Mouse (Mus musculus) CH12.LX (cell line): ENCODE data around the gene Naa38.
A peak's percentile ranks its signal among the peaks of the same experiment; 100 is the strongest.

Source experiments
- CTCF ChIP-seq, 2 experiments: IDR thresholded peaks in 1 of 2; conservative IDR thresholded peaks in 1 of 2; 2 replicates each; pipeline ENCODE4 v1.5.1; 2011 to 2012; ENCODE audit warnings: low read depth in 2 of 2, low read length in 2 of 2, improper control_type of control experiment in 1 of 2, inconsistent platforms in 1 of 2, mild to moderate bottlenecking in 1 of 2, moderate library complexity in 1 of 2
- MAZ ChIP-seq: IDR thresholded peaks from 2 replicates; pipeline ENCODE4 v1.6.1; 2012; ENCODE audit warnings: low read depth, mild to moderate bottlenecking, inconsistent platforms, low read length, improper control_type of control experiment, moderate library complexity
- UBTF ChIP-seq: IDR thresholded peaks from 2 replicates; pipeline ENCODE4 v1.6.1; 2012; ENCODE audit warnings: low read depth, mild to moderate bottlenecking, inconsistent platforms, low read length, improper control_type of control experiment, moderate library complexity

DNA sequence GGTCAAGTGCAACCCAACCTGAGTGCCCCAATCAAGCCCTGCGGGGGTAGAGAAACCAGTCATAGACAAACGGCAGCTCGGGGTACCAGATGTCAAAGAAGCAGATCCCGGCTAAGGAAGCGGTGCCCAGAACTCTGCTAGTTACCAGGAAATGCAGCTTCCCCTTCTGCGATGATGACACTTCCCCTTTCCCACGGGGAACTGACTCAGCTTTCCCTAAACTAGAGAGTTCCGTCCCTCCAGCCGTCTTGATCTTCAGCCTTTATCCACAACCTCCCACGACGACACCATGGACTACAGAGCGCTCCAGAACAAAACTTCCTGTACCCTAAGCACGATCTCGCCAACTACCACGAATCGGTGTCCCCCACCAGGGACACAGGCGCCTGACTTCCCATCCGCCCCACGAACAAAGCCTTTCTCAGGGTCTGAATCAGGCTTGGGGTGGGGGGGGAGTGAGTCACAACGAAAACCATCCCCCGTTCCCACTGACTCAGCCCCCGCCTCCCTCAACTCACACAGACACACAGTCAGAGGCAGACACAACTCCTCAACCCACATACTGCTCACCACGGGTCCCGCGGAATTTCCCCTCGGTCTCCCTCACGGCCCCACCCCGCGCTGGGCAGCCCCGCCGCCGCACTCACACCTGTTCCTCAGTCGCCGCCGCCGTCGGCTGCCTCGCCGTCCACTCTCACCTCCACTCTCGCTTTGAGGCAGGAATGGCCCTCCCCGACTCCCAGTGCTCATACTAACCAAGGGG, 15.2 kb downstream of the Naa38 start:
- TF ChIP-seq CTCF (conservative IDR thresholded peaks at IDR 0.05 in 1 of 2, IDR thresholded peaks at IDR 0.05 in 1 of 2; ENCODE audit: low read depth in 2 of 2, low read length in 2 of 2) = no peak
- peak; percentile 96 for TF ChIP-seq MAZ
- TF ChIP-seq UBTF = no peak; the same call in 1 of the 2 replicates
